Mouse (Mus musculus): ENCODE data around the gene Grm4. TPM values are rescaled to one million over a fixed set of nuclear protein-coding genes. Genes with fewer than 3 reads are reported as not detected.

Gene Grm4
- total RNA-seq, 1 experiment from 2014 or later: 0.05 TPM

GRCm38 (mm10) chr17:27513916-27514762 lies 7.1 kb downstream of the Grm4 start:
- ATAC-seq (replicated peaks; ENCODE audit: low read depth, poor library complexity, severe bottlenecking): no peak

- ATAC-seq (replicated peaks; ENCODE audit: low read depth, poor library complexity, severe bottlenecking): peak; percentile 36; the same call in 1 of the 2 replicates
Observed at GRCm38 (mm10) chr17:27513279-27513915, 7.8 kb downstream of the Grm4 start.

GRCm38 (mm10) chr17:27512619-27513161 lies 8.5 kb downstream of the Grm4 start:
- no peak for ATAC-seq (replicated peaks; ENCODE audit: low read depth, poor library complexity, severe bottlenecking)

GRCm38 (mm10) chr17:27511865-27512618 lies 9.2 kb downstream of the Grm4 start:
- ATAC-seq (replicated peaks; ENCODE audit: low read depth, poor library complexity, severe bottlenecking): 0 out of 2 replicates have a peak, but pooled peaks have one; percentile 30

GRCm38 (mm10) chr17:27511125-27511735 lies 10.0 kb downstream of the Grm4 start:
- no peak for ATAC-seq (replicated peaks; ENCODE audit: low read depth, poor library complexity, severe bottlenecking)

GRCm38 (mm10) chr17:27510258-27511124 lies 10.7 kb downstream of the Grm4 start:
- no peak for ATAC-seq (replicated peaks; ENCODE audit: low read depth, poor library complexity, severe bottlenecking)

GRCm38 (mm10) chr17:27509056-27509455 lies 12.1 kb downstream of the Grm4 start:
- ATAC-seq (replicated peaks; ENCODE audit: low read depth, poor library complexity, severe bottlenecking): no peak

- ATAC-seq (replicated peaks; ENCODE audit: low read depth, poor library complexity, severe bottlenecking): no peak
Observed at GRCm38 (mm10) chr17:27508513-27508912, 12.7 kb downstream of the Grm4 start.

GRCm38 (mm10) chr17:27508002-27508401 lies 13.2 kb downstream of the Grm4 start:
- no peak for ATAC-seq (replicated peaks; ENCODE audit: low read depth, poor library complexity, severe bottlenecking)

GRCm38 (mm10) chr17:27507591-27507945 lies 13.6 kb downstream of the Grm4 start:
- no peak for ATAC-seq (replicated peaks; ENCODE audit: low read depth, poor library complexity, severe bottlenecking)

- no peak for ATAC-seq (replicated peaks; ENCODE audit: low read depth, poor library complexity, severe bottlenecking)
Observed at GRCm38 (mm10) chr17:27506871-27507590, 14.2 kb downstream of the Grm4 start.

- ATAC-seq (replicated peaks; ENCODE audit: low read depth, poor library complexity, severe bottlenecking): no peak
Observed at GRCm38 (mm10) chr17:27506362-27506761, 14.8 kb downstream of the Grm4 start.

- ATAC-seq (replicated peaks; ENCODE audit: low read depth, poor library complexity, severe bottlenecking): no peak
Observed at GRCm38 (mm10) chr17:27505221-27505881, 15.9 kb downstream of the Grm4 start.

GRCm38 (mm10) chr17:27503869-27504268 lies 17.3 kb downstream of the Grm4 start:
- ATAC-seq (replicated peaks; ENCODE audit: low read depth, poor library complexity, severe bottlenecking): no peak

- no peak for ATAC-seq (replicated peaks; ENCODE audit: low read depth, poor library complexity, severe bottlenecking)
Observed at GRCm38 (mm10) chr17:27502736-27503445, 18.3 kb downstream of the Grm4 start.

- ATAC-seq (replicated peaks; ENCODE audit: low read depth, poor library complexity, severe bottlenecking): no peak
Observed at GRCm38 (mm10) chr17:27502288-27502687, 18.9 kb downstream of the Grm4 start.

All from common myeloid progenitor, adult 5-6 weeks (primary cell).